In genomic region chr3:103443247-103443646, GRCm38 (mm10) we compare ENCODE assay signal across 20 mouse cellular contexts.
"Had no signal": no experiment of that assay in that cellular context is flagged by ENCODE, and none has a peak within 500 bp of the region (broad histone marks: within the 10 kb centered on the region; RNA-seq: fewer than 3 reads in every experiment).

No protein-coding gene starts in this region.

- DNase-seq: lung, adult 18-20 months; lung, embryonic 14.5 days; lung, postnatal 10 days; lung, postnatal 4 days; midbrain, embryonic 14.5 days; retina, postnatal 1 day; right cerebral cortex, adult 18-20 months; right cerebral cortex, postnatal 25 days; right cerebral cortex, postnatal 4 days; spleen, adult 18-20 months; thymus, postnatal 14 days; thymus, postnatal 36 days had no signal

- H3K4me3 ChIP-seq: midbrain, embryonic 10.5 days; midbrain, embryonic 12.5 days; myocyte; neural tube, embryonic 13.5 days; neural tube, embryonic 15.5 days; stomach, embryonic 15.5 days had no signal

- H3K9ac ChIP-seq: lung, embryonic 14.5 days; midbrain, embryonic 12.5 days; neural tube, embryonic 13.5 days; neural tube, embryonic 15.5 days; stomach, embryonic 15.5 days had no signal

- H3K4me2 ChIP-seq: lung, embryonic 14.5 days; midbrain, embryonic 12.5 days; neural tube, embryonic 13.5 days; neural tube, embryonic 15.5 days; stomach, embryonic 15.5 days had no signal

- H3K27ac ChIP-seq: midbrain, embryonic 10.5 days; midbrain, embryonic 12.5 days; neural tube, embryonic 13.5 days; neural tube, embryonic 15.5 days; stomach, embryonic 15.5 days; stomach, postnatal 0 days had no signal

- H3K36me3 ChIP-seq: midbrain, embryonic 10.5 days; midbrain, embryonic 12.5 days; neural tube, embryonic 13.5 days; neural tube, embryonic 15.5 days; stomach, embryonic 15.5 days had no signal

- H3K4me1 ChIP-seq: midbrain, embryonic 12.5 days; neural tube, embryonic 13.5 days; stomach, embryonic 15.5 days had no signal

- H3K9me3 ChIP-seq: midbrain, embryonic 10.5 days; midbrain, embryonic 12.5 days; neural tube, embryonic 13.5 days; neural tube, embryonic 15.5 days; stomach, embryonic 15.5 days had no signal

- ATAC-seq: midbrain, embryonic 16.5 days had no signal

- H3K27me3 ChIP-seq: midbrain, embryonic 12.5 days; neural tube, embryonic 13.5 days; neural tube, embryonic 15.5 days; stomach, embryonic 15.5 days had no signal
